ENCODE assay signal across 24 mouse cellular contexts in genomic region chr9:24744958-24745357, GRCm38 (mm10). TPM values are rescaled to one million over a fixed set of nuclear protein-coding genes. Genes with fewer than 3 reads are reported as not detected.
DNase-seq lines count a peak whose midpoint lies in the region; ATAC-seq and TF ChIP-seq lines count a peak whose summit lies in the region.
"Had no signal": no experiment of that assay in that cellular context is flagged by ENCODE, and none has a peak within 500 bp of the region (broad histone marks: within the 10 kb centered on the region; RNA-seq: fewer than 3 reads in every experiment).

No protein-coding gene starts in this region.

- no peak for DNase-seq in cerebellum, postnatal 10 days
- DNase-seq in embryonic facial prominence, embryonic 10.5 days (ENCODE audit: low spot score): no peak
- DNase-seq in heart, adult 2 months: no peak
- no peak for DNase-seq in urinary bladder, postnatal 14 days (ENCODE audit: low spot score)
- DNase-seq: adrenal gland, postnatal 10 days; B cell, adult 2 months; cerebellum, adult 11-12 months; cerebellum, adult 9-11 months; embryo, embryonic 11 days; forebrain, postnatal 0 days; gastrocnemius, postnatal 36 days; heart, adult 18-20 months; heart, postnatal 14 days had no signal

- 91% methylated on average over 5 of the region's 5 CpGs for WGBS in embryonic facial prominence, embryonic 10.5 days
- WGBS in heart, adult 2 months: 83% methylated on average over 5 of the region's 5 CpGs

- no peak overlapping the region for H3K9ac ChIP-seq in heart, adult 2 months (ENCODE audit: low read depth, low read length)
- H3K9ac ChIP-seq: embryonic facial prominence, embryonic 12.5 days; forebrain, embryonic 13.5 days; forebrain, postnatal 0 days; heart, embryonic 15.5 days; hindbrain, embryonic 14.5 days had no signal

- H3K79me2 ChIP-seq in heart, adult 2 months (replicated peaks; ENCODE audit: control insufficient read depth, insufficient read depth, low read length): peaks cover 3% of the 10 kb centered on the region; the same call in 1 of the 2 replicates

- H3K36me3 ChIP-seq in embryonic facial prominence, embryonic 10.5 days (replicated peaks): no peaks in the 10 kb centered on the region
- peaks cover 52% of the 10 kb centered on the region for H3K36me3 ChIP-seq in heart, adult 2 months (ENCODE audit: control insufficient read depth, insufficient read depth, low read length)
- H3K36me3 ChIP-seq: embryonic facial prominence, embryonic 12.5 days; hindbrain, embryonic 10.5 days had no signal

- no peak for TF ChIP-seq CTCF in heart, adult 2 months (IDR thresholded peaks at IDR 0.05)

- no peak overlapping the region for H3K4me3 ChIP-seq in embryonic facial prominence, embryonic 10.5 days
- H3K4me3 ChIP-seq in heart, adult 2 months: no peak overlapping the region
- H3K4me3 ChIP-seq: embryonic facial prominence, embryonic 12.5 days; forebrain, embryonic 13.5 days; heart, embryonic 15.5 days; hindbrain, embryonic 10.5 days had no signal

- H3K27me3 ChIP-seq in embryonic facial prominence, embryonic 10.5 days (replicated peaks; ENCODE audit: low read depth, poor library complexity, severe bottlenecking): peaks cover 19% of the 10 kb centered on the region
- H3K27me3 ChIP-seq in heart, adult 2 months (ENCODE audit: control insufficient read depth, insufficient read depth, low read length): no peaks in the 10 kb centered on the region
- H3K27me3 ChIP-seq: embryonic facial prominence, embryonic 12.5 days; forebrain, embryonic 13.5 days; heart, embryonic 15.5 days had no signal

- intact Hi-C loops in heart, adult 2 months (cut with DNase I): no loop called here

- TF ChIP-seq POLR2A in heart, adult 2 months (IDR thresholded peaks at IDR 0.05; ENCODE audit: insufficient read depth, low read depth, low read length): no peak

- peaks cover 4% of the 10 kb centered on the region; the same call in 1 of the 2 replicates for H3K4me1 ChIP-seq in embryonic facial prominence, embryonic 10.5 days
- H3K4me1 ChIP-seq in heart, adult 2 months (ENCODE audit: control insufficient read depth, insufficient read depth, low read length): peaks cover 4% of the 10 kb centered on the region
- H3K4me1 ChIP-seq: embryonic facial prominence, embryonic 12.5 days; forebrain, embryonic 13.5 days; hindbrain, embryonic 10.5 days had no signal

- H3K27ac ChIP-seq in embryonic facial prominence, embryonic 10.5 days (replicated peaks): no peak overlapping the region
- H3K27ac ChIP-seq in heart, adult 2 months: no peak overlapping the region
- H3K27ac ChIP-seq: embryonic facial prominence, embryonic 12.5 days; forebrain, embryonic 13.5 days; heart, embryonic 15.5 days; hindbrain, embryonic 10.5 days; hindbrain, embryonic 14.5 days had no signal

- no peaks in the 10 kb centered on the region for H3K9me3 ChIP-seq in embryonic facial prominence, embryonic 10.5 days
- H3K9me3 ChIP-seq: embryonic facial prominence, embryonic 12.5 days; forebrain, embryonic 13.5 days; heart, embryonic 15.5 days; hindbrain, embryonic 10.5 days had no signal

- ATAC-seq in cerebellum, adult (ENCODE audit: insufficient number of reproducible peaks, low FRiP score, low TSS enrichment): 0 out of 2 replicates have a peak, but pooled peaks have one; percentile 75
- ATAC-seq in common myeloid progenitor, adult 5-6 weeks (replicated peaks; ENCODE audit: low read depth, poor library complexity, severe bottlenecking): peak; percentile 82
- peak; percentile 87 to 98 for ATAC-seq in hematopoietic stem cell, adult 5-6 weeks (replicated peaks in 1 of 2; ENCODE audit: insufficient read depth in 1 of 2, low FRiP score in 2 of 2, low TSS enrichment in 1 of 2, low read depth in 1 of 2, poor library complexity in 2 of 2, severe bottlenecking in 2 of 2)
- peak; percentile 80 for ATAC-seq in megakaryocyte-erythroid progenitor cell, adult 5-6 weeks (replicated peaks; ENCODE audit: low FRiP score, low TSS enrichment, poor library complexity, severe bottlenecking)
- ATAC-seq: forebrain, embryonic 13.5 days; forebrain, postnatal 0 days; intestine, embryonic 16.5 days had no signal

- TF ChIP-seq EP300 in heart, adult 2 months (IDR thresholded peaks at IDR 0.05; ENCODE audit: insufficient read depth, low read depth, low read length): no peak

RNA-seq across cellular contexts. Expression of gene Tbx20, which starts 29.1 kb away (rescaled TPM):
- not detected in 2 replicates for total RNA-seq in common myeloid progenitor, adult 5-6 weeks (2017)
- not detected in 2 replicates for total RNA-seq in hematopoietic stem cell, adult 5-6 weeks (2017)
- total RNA-seq in megakaryocyte-erythroid progenitor cell, adult 5-6 weeks (2014; fragmentation: Nextera tagmentation): not detected in 2 replicates
- total RNA-seq in megakaryocyte-erythroid progenitor cell, adult 5-6 weeks (2017): not detected in 2 replicates
- polyA plus RNA-seq in embryonic facial prominence, embryonic 10.5 days (2016; fragmentation: Nextera tagmentation; extraction: Ambion mirVana): 0.87 and 2.1 TPM in 2 replicates
- 10 to 100 TPM; 83.0 to 83.2 TPM for total RNA-seq in heart, adult 2 months (2021)
- polyA plus RNA-seq in heart, adult 2 months (2012; rRNA removed): 33.9 and 45.2 TPM in 2 replicates
- total RNA-seq: gastrocnemius, adult 8-10 months; gastrocnemius, postnatal 36 days had no signal
- polyA plus RNA-seq: forebrain, postnatal 0 days had no signal

RNA-seq across cellular contexts. Expression of gene Dpy19l2, which starts 48.9 kb away (rescaled TPM):
- not detected in 2 replicates for total RNA-seq in common myeloid progenitor, adult 5-6 weeks (2017)
- not detected in 2 replicates for total RNA-seq in hematopoietic stem cell, adult 5-6 weeks (2017)
- total RNA-seq in megakaryocyte-erythroid progenitor cell, adult 5-6 weeks (2014; fragmentation: Nextera tagmentation): not detected in 2 replicates
- not detected in 2 replicates for total RNA-seq in megakaryocyte-erythroid progenitor cell, adult 5-6 weeks (2017)
- polyA plus RNA-seq in embryonic facial prominence, embryonic 10.5 days (2016; fragmentation: Nextera tagmentation; extraction: Ambion mirVana): 0.06 and 0.14 TPM in 2 replicates
- total RNA-seq in heart, adult 2 months (2021): not detected
- 0.02 TPM in 1 of 2 replicates, not detected in the other for polyA plus RNA-seq in heart, adult 2 months (2012; rRNA removed)
- total RNA-seq: gastrocnemius, adult 8-10 months; gastrocnemius, postnatal 36 days had no signal
- polyA plus RNA-seq: intestine, embryonic 16.5 days had no signal

Comparison
In these comparisons a context has a peak if more than half of its experiments do, and no peak if none do; other contexts are left out.
1. RNA of gene Tbx20, which starts 29.1 kb away (total RNA-seq): 83.0 to 83.2 TPM in heart, adult 2 months; not detected in common myeloid progenitor, adult 5-6 weeks, not detected in hematopoietic stem cell, adult 5-6 weeks and not detected in megakaryocyte-erythroid progenitor cell, adult 5-6 weeks; every median in the first group is over 10 times any median in the second.
2. Peak in every context shown above with its lines, with median percentiles within 50 percentile points of each other: ATAC-seq.